Mouse (Mus musculus): ENCODE results near the gene Col1a1. TPM values are rescaled to one million over a fixed set of nuclear protein-coding genes. Genes with fewer than 3 reads are reported as not detected.

Gene Col1a1
- polyA plus RNA-seq, 1 experiment from 2014 or later: 7.4 TPM

DNA sequence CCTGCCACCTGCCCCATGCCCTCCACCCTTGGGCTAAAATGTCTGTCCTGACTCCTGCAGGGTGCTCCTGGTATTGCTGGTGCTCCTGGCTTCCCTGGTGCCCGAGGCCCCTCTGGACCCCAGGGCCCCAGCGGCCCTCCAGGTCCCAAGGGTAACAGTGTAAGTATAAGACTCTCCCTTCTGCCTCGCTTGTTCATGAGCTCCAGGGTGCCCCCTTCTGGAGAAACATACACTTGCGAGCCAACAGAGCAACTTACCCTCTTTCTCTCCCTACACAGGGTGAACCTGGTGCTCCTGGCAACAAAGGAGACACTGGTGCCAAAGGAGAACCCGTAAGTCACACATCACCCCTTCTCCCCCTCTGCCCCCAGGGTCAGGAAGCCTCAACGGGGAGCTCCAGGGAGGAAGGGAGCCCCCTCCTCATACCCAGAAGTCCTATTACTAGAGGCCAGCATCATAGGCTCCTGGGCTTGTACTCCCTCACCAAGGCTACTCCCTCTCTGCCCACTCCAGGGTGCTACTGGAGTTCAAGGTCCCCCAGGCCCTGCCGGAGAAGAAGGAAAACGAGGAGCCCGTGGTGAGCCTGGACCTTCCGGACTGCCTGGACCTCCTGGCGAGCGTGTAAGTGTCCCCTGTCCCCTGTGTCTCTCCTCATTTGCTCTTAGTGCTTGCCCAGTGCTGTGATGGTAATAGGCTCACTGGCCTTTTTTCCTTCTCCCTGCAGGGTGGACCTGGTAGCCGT lies 6.4 kb downstream of the Col1a1 start:
- H3K9ac ChIP-seq (replicated peaks; ENCODE audit: low read depth, low read length): no peak overlapping the region
- no peak overlapping the region for H3K27ac ChIP-seq (ENCODE audit: low read depth, low read length)
- no peak overlapping the region for H3K4me2 ChIP-seq (ENCODE audit: low read depth, low read length)
- H3K36me3 ChIP-seq (ENCODE audit: control insufficient read depth, insufficient read depth, low read length): no peaks in the 10 kb centered on the region
- no peaks in the 10 kb centered on the region for H3K9me3 ChIP-seq (ENCODE audit: control insufficient read depth, low read length)
- peaks cover 4% of the 10 kb centered on the region; the same call in 1 of the 2 replicates for H3K4me1 ChIP-seq (ENCODE audit: control insufficient read depth, insufficient read depth, low read length)
- H3K4me3 ChIP-seq (ENCODE audit: low read depth, low read length): no peak overlapping the region
- WGBS: 48% methylated on average over 13 of the region's 13 CpGs
- ATAC-seq (ENCODE audit: low read depth): no peak
- peaks cover 7% of the 10 kb centered on the region for H3K27me3 ChIP-seq (ENCODE audit: control insufficient read depth, insufficient read depth, low read length)

DNA sequence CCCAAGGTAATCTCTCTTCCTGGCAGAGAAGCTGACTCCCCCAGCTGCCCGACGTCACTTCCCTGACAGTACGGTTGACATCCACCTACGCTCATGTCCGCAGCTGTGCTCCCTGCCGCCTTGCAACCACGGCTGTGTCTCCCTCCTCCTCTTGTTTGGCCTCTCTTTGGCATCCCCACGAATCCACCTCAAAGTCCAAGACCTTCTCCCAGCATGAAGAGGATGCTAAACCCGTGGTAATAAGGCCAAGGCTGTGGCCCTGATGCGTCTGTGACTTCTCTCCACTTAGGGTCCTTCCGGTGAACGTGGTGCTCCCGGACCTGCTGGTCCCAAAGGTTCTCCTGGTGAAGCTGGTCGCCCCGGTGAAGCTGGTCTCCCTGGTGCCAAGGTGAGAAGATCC lies 7.0 kb downstream of the Col1a1 start:
- Histone ChIP-seq H3K9ac (replicated peaks; ENCODE audit: low read depth, low read length) (no peak overlapping the region), H3K27ac (ENCODE audit: low read depth, low read length) (no peak overlapping the region), H3K27me3 (ENCODE audit: control insufficient read depth, insufficient read depth, low read length) (peaks cover 7% of the 10 kb centered on the region), H3K4me2 (ENCODE audit: low read depth, low read length) (no peak overlapping the region), H3K36me3 (ENCODE audit: control insufficient read depth, insufficient read depth, low read length) (no peaks in the 10 kb centered on the region), H3K4me3 (ENCODE audit: low read depth, low read length) (no peak overlapping the region), H3K9me3 (ENCODE audit: control insufficient read depth, low read length) (no peaks in the 10 kb centered on the region), H3K4me1 (ENCODE audit: control insufficient read depth, insufficient read depth, low read length) (0 out of 2 replicates have a peak, but pooled peaks cover under 1% of the 10 kb centered on the region)
- ATAC-seq (ENCODE audit: low read depth): no peak
- WGBS: 88% methylated on average over 15 of the region's 15 CpGs

DNA sequence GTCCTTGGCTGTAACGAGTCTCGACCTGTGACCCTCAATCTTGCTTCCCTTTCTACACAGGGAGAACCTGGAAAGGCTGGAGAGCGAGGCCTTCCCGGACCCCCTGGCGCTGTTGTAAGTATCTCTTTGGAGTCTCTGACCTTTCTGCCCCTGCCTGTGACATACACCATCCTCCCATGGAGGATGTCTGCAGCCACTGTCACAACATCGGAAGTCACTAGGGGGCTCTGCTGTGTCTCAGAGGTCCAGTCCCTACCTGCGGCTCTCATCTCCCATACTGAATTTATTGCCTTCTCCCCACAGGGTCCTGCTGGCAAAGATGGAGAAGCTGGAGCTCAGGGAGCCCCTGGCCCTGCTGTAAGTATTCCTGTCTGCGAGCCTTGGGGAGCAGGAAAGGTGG lies 8.3 kb downstream of the Col1a1 start:
- 21% methylated on average over 8 of the region's 8 CpGs for WGBS
- Histone ChIP-seq H3K4me2 (ENCODE audit: low read depth, low read length) (no peak overlapping the region), H3K9me3 (ENCODE audit: control insufficient read depth, low read length) (no peaks in the 10 kb centered on the region), H3K9ac (replicated peaks; ENCODE audit: low read depth, low read length) (no peak overlapping the region), H3K36me3 (ENCODE audit: control insufficient read depth, insufficient read depth, low read length) (no peaks in the 10 kb centered on the region), H3K27ac (ENCODE audit: low read depth, low read length) (no peak overlapping the region), H3K4me1 (ENCODE audit: control insufficient read depth, insufficient read depth, low read length) (no peaks in the 10 kb centered on the region), H3K4me3 (ENCODE audit: low read depth, low read length) (no peak overlapping the region), H3K27me3 (ENCODE audit: control insufficient read depth, insufficient read depth, low read length) (no peaks in the 10 kb centered on the region)
- ATAC-seq (ENCODE audit: low read depth): no peak

DNA sequence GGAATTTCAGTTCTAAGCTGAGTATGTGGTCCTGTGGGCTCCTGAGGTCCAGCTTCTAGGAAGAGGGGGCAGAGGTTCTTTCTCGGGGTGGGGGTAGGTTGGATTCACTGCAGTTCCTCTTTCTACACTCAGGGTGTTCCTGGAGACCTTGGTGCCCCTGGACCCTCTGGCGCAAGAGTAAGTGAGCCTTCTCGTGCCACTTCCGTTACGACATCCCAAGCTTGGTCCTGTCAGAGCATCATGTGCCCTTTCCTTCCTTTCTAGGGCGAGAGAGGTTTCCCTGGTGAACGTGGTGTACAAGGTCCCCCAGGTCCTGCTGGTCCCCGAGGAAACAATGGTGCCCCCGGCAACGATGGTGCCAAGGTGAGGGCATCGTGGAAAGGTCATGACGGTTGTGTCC lies 9.2 kb downstream of the Col1a1 start:
- no peaks in the 10 kb centered on the region for H3K27me3 ChIP-seq (ENCODE audit: control insufficient read depth, insufficient read depth, low read length)
- no peak overlapping the region for H3K9ac ChIP-seq (replicated peaks; ENCODE audit: low read depth, low read length)
- no peak overlapping the region for H3K4me2 ChIP-seq (ENCODE audit: low read depth, low read length)
- H3K36me3 ChIP-seq (ENCODE audit: control insufficient read depth, insufficient read depth, low read length): no peaks in the 10 kb centered on the region
- ATAC-seq (ENCODE audit: low read depth): no peak
- H3K9me3 ChIP-seq (ENCODE audit: control insufficient read depth, low read length): no peaks in the 10 kb centered on the region
- no peak overlapping the region for H3K4me3 ChIP-seq (ENCODE audit: low read depth, low read length)
- WGBS: 92% methylated on average over 12 of the region's 12 CpGs
- H3K27ac ChIP-seq (ENCODE audit: low read depth, low read length): no peak overlapping the region
- H3K4me1 ChIP-seq (ENCODE audit: control insufficient read depth, insufficient read depth, low read length): no peaks in the 10 kb centered on the region

DNA sequence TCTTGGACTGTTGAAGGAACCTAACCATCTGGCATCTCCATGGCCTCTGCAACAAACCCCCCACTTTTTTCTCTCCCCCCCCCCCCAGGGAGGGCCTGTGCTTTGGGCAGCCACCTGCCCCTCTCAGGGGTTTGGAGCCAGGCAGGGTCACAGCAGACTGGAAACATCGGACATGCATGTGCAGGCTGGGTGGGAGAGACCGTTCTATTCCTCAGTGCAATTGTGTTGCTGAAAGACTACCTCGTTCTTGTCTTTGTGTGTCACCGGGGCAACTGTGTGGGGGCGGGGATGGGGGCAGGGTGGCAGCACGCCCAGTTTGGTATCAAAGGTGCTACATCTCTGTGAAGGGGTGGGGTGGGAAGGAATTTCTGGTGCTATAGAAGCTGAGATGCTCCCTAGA lies 16.1 kb downstream of the Col1a1 start:
- WGBS: 6% methylated on average over 6 of the region's 6 CpGs

DNA sequence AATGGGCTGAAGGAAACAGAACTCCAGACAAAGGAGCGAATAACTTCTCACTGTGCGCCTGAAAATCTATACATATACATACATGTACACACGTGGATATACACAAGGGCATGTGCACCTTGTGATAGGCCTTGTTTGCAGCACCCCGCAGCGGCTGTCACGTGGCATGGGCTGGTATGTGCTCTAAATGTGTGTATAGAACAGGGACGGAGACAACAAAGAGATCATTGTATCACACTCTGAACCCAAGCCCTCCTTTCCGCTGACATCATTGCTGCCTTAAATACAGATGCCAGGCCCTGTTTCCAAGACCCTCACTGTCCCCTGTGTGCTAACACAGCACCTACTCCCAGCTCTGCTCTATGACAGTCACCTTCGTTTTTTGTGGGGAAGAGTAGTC lies 19.1 kb downstream of the Col1a1 start:
- ATAC-seq (ENCODE audit: low read depth): no peak
- Histone ChIP-seq H3K4me1 (ENCODE audit: control insufficient read depth, insufficient read depth, low read length) (no peaks in the 10 kb centered on the region), H3K9me3 (ENCODE audit: control insufficient read depth, low read length) (no peaks in the 10 kb centered on the region), H3K4me2 (ENCODE audit: low read depth, low read length) (no peak overlapping the region), H3K27ac (ENCODE audit: low read depth, low read length) (no peak overlapping the region), H3K27me3 (ENCODE audit: control insufficient read depth, insufficient read depth, low read length) (no peaks in the 10 kb centered on the region), H3K9ac (replicated peaks; ENCODE audit: low read depth, low read length) (no peak overlapping the region), H3K36me3 (ENCODE audit: control insufficient read depth, insufficient read depth, low read length) (no peaks in the 10 kb centered on the region), H3K4me3 (ENCODE audit: low read depth, low read length) (no peak overlapping the region)
- 61% methylated on average over 9 of the region's 9 CpGs for WGBS

More for the DNA sequence above, 16.1 kb downstream of the Col1a1 start:
- Histone ChIP-seq H3K4me1 (ENCODE audit: control insufficient read depth, insufficient read depth, low read length) (no peaks in the 10 kb centered on the region), H3K9ac (replicated peaks; ENCODE audit: low read depth, low read length) (no peak overlapping the region), H3K4me2 (ENCODE audit: low read depth, low read length) (no peak overlapping the region), H3K9me3 (ENCODE audit: control insufficient read depth, low read length) (no peaks in the 10 kb centered on the region), H3K4me3 (ENCODE audit: low read depth, low read length) (no peak overlapping the region), H3K36me3 (ENCODE audit: control insufficient read depth, insufficient read depth, low read length) (no peaks in the 10 kb centered on the region), H3K27me3 (ENCODE audit: control insufficient read depth, insufficient read depth, low read length) (no peaks in the 10 kb centered on the region), H3K27ac (ENCODE audit: low read depth, low read length) (0 out of 2 replicates have a peak overlapping the region, but pooled peaks have one; percentile 55)
- no peak for ATAC-seq (ENCODE audit: low read depth)

DNA sequence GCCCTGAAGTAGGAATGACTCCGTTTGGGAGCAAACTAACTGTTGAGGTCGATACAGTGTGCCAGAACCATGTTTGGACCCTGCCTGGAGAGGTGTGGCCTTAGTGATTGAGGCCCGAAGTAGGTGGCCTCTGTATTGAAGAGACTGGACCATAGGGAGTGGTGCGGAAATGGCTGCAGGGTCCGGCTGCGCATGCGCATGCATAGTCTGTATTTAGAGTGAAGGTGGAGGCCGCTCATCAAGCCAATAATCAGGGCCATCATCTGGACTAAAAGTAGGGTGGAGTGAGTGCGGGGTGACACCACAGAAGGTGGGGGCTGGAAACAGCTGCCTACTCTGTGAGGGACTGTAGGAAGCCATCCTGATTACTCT lies 21.7 kb downstream of the Col1a1 start:
- H3K27ac ChIP-seq (ENCODE audit: low read depth, low read length): no peak overlapping the region
- no peak overlapping the region for H3K4me2 ChIP-seq (ENCODE audit: low read depth, low read length)
- no peak for ATAC-seq (ENCODE audit: low read depth)

DNA sequence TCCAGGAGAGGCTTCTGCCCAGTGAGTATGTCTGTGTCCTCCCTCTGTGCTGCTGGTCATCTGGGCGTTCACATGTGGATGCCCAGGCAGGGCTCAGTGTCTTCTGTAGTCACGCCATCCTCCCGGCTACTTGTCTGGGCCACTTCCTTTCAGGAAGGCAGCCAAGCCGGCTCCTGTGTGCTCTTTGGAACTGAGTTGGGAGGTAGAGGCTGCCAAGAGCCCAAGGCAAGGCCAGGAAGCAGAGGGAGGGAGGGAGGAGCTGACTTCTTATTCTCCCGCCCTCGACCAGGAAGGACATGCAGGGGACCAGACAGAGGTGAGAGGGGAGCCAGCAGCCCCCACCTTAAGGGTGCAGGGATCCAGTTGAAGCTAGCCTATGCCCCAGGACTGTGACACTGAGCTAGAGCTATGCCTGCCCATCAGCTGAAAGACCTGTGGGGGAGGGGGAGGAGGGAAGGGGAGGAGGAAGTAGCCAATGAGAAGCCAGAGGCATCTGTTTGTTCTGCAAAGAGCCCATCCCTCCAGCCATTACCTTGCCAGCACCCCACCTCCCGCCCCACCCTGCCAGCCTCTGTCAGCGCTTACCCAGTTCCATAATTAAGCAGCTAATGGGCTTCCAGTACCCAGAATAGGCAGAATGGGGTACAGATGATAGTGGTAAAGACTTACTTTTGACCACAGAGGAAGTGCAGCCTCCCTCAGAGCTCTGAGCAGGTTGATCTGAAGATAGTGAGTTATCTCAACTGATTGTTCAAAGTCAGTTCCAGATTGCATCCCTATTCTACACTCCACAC lies 22.2 kb downstream of the Col1a1 start:
- Histone ChIP-seq H3K9me3 (ENCODE audit: control insufficient read depth, low read length) (no peaks in the 10 kb centered on the region), H3K4me1 (ENCODE audit: control insufficient read depth, insufficient read depth, low read length) (no peaks in the 10 kb centered on the region), H3K27me3 (ENCODE audit: control insufficient read depth, insufficient read depth, low read length) (no peaks in the 10 kb centered on the region), H3K27ac (ENCODE audit: low read depth, low read length) (no peak overlapping the region), H3K36me3 (ENCODE audit: control insufficient read depth, insufficient read depth, low read length) (no peaks in the 10 kb centered on the region), H3K4me3 (ENCODE audit: low read depth, low read length) (no peak overlapping the region), H3K9ac (replicated peaks; ENCODE audit: low read depth, low read length) (no peak overlapping the region), H3K4me2 (ENCODE audit: low read depth, low read length) (no peak overlapping the region)
- 25% methylated on average over 8 of the region's 8 CpGs for WGBS
- peak; percentile 46; the same call in 1 of the 2 replicates for ATAC-seq (ENCODE audit: low read depth)

More for the DNA sequence above, 21.7 kb downstream of the Col1a1 start:
- H3K36me3 ChIP-seq (ENCODE audit: control insufficient read depth, insufficient read depth, low read length): no peaks in the 10 kb centered on the region
- H3K4me1 ChIP-seq (ENCODE audit: control insufficient read depth, insufficient read depth, low read length): no peaks in the 10 kb centered on the region
- H3K4me3 ChIP-seq (ENCODE audit: low read depth, low read length): no peak overlapping the region
- 87% methylated on average over 9 of the region's 9 CpGs for WGBS
- H3K27me3 ChIP-seq (ENCODE audit: control insufficient read depth, insufficient read depth, low read length): no peaks in the 10 kb centered on the region
- no peaks in the 10 kb centered on the region for H3K9me3 ChIP-seq (ENCODE audit: control insufficient read depth, low read length)
- no peak overlapping the region for H3K9ac ChIP-seq (replicated peaks; ENCODE audit: low read depth, low read length)

DNA sequence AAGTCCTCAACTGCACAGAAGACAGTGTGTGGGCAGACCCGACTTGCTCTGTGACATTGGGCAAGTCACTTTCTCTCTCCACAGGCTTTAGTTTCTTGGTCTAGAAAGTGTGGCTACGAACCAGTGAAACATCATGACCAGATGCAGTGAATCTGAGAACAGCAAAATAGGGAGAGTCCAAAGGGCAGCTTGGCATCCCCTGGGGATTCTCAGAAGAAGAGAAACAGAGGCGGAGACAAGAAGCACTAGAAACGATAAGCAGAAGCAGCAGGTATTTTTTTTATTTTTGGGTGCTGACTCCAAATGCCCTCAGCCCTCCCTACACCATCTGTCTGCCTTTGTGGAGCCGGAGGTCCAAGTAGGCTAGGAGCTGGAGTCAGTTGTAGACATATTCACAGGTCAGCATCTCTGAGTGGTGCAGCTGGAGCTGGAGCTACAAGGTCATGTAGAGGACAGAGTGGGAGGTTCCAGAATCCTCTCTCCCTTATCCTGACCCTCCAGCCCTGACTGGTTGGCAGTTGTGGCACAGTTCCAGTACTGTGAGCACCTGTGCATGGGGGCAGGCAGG lies 26.6 kb downstream of the Col1a1 start:
- Histone ChIP-seq H3K4me2 (ENCODE audit: low read depth, low read length) (0 out of 2 replicates have a peak overlapping the region, but pooled peaks have one; percentile 8), H3K4me1 (ENCODE audit: control insufficient read depth, insufficient read depth, low read length) (no peaks in the 10 kb centered on the region), H3K36me3 (ENCODE audit: control insufficient read depth, insufficient read depth, low read length) (no peaks in the 10 kb centered on the region), H3K9me3 (ENCODE audit: control insufficient read depth, low read length) (no peaks in the 10 kb centered on the region), H3K4me3 (ENCODE audit: low read depth, low read length) (no peak overlapping the region), H3K27ac (ENCODE audit: low read depth, low read length) (no peak overlapping the region), H3K9ac (replicated peaks; ENCODE audit: low read depth, low read length) (no peak overlapping the region), H3K27me3 (ENCODE audit: control insufficient read depth, insufficient read depth, low read length) (no peaks in the 10 kb centered on the region)
- ATAC-seq (ENCODE audit: low read depth): no peak
- 81% methylated on average over 5 of the region's 5 CpGs for WGBS
